Mouse (Mus musculus) heart, adult 2 months (tissue): ENCODE data around the gene Saa4.

Experiments used
- CTCF ChIP-seq: fragments of 200-600 bp; IDR thresholded peaks from 2 replicates; pipeline ENCODE4 v1.8.1; 2022; ENCODE audit warnings: antibody characterized with exemption, mild to moderate bottlenecking, moderate library complexity
- POLR2A ChIP-seq: fragments of 200-500 bp; IDR thresholded peaks from 2 replicates; pipeline ENCODE4 v1.6.1; 2011; ENCODE audit warnings: mild to moderate bottlenecking, low read depth, low read length, control low read depth; ENCODE audit not compliant: insufficient read depth

GRCm38 (mm10) chr7:46761049-46761795 lies 28.8 kb upstream of the Saa4 start:
- TF ChIP-seq CTCF: no peak
- no peak for TF ChIP-seq POLR2A
